Mouse (Mus musculus) erythroblast, adult 5-6 weeks (primary cell): ENCODE results near the gene Ugcg. TPM values are rescaled to one million over a fixed set of nuclear protein-coding genes. Genes with fewer than 3 reads are reported as not detected.
"Not testable (repeated sequence)": the region's sequence is repeated elsewhere in the genome, so short reads cannot be mapped to it uniquely, and the experiment has no call there.

ENCODE experiments used
- ATAC-seq: replicated peaks from 2 replicates; pipeline ENCODE4 v1.8.0; 2016; ENCODE audit warnings: moderate number of reproducible peaks, mild to moderate bottlenecking, moderate TSS enrichment, inconsistent platforms; ENCODE audit not compliant: poor library complexity, low FRiP score, severe bottlenecking
- total RNA-seq, 2 experiments: library from RNA; stranded (forward) in 1 of 2; stranded (reverse) in 1 of 2; fragments of 150-400 nt in 1 of 2; fragments of 200-764, 138-1000 nt in 1 of 2; gene quantifications; 2 replicates each; pipeline versions ENCODE4 v1.2.3 to v1.2.4; 2015 to 2017; ENCODE audit warnings: low replicate concordance in 2 of 2

Ugcg gene
- total RNA-seq, 2 experiments from 2014 or later: 33.2 to 37.6 TPM

DNA sequence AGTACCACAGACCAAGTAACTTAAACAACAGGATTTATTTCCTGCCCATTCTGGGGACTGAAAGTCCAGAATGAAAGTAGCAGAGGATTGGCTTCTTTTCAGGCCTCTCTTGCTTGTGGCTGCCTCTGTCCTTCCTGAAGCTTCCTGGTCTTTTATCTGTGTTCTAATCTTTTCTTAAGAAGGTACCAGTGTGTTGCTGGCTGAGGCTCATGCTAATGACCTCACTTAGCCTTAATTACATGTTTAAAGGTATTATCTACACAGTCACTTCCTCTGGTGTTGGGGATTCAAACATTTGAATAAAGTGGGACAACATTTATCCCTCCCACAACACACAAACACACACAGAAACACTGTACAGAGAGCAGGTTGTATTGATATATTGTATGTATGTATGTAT, 59.0 kb downstream of the Ugcg start:
- 0 out of 2 replicates have a peak, but pooled peaks have one; percentile 30 for ATAC-seq

DNA sequence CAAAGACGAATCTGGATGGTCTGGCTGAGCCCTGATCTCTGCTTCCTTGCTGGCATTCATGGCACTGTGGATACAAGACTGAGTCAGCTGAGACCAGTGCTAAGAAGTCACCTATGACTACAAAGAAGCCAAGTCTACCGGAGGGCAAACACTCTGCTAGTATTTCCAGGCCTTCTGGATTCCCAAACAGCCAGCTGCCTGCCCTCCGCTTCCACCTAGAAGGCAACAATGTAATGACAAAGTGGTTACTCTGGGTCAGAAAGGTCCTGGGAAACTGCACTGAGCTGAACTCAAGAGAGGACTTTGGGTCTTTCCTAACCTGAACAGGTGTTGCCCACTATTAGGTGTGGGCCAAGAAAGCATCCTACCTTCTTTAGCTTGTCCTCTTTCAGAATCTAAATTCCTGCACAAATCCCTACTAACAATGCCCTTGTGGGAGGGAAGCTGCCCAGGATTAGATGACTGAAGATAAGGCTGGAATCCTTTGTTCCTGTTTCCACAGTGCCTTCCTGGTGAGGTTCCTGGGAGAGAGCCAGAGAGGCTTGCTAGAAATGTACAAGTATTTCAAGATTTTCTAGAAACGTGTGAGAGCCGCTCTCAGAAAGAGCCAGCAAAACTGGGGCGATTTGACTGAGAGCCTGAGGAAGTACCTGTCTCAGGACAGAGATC, 63.5 kb downstream of the Ugcg start:
- no peak for ATAC-seq

DNA sequence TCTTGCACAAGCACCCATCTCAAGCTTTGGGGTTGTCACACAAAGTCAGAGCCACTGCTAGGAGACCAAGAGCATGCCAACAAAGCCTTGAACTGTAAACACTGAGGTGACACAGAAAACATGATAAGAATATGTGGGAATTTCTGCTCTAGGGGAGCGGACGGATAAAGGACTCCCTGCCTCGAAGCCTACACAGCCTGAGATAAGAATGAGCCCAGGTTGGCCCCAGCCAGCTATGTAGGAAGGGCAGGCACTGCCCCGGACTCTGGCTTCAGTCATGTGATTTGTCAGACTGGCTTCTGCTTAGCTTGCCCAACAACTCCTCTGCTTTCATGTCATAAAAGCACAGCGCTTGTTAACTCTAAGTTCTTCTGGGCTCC, 64.0 kb downstream of the Ugcg start:
- 0 out of 2 replicates have a peak, but pooled peaks have one; percentile 34 for ATAC-seq

DNA sequence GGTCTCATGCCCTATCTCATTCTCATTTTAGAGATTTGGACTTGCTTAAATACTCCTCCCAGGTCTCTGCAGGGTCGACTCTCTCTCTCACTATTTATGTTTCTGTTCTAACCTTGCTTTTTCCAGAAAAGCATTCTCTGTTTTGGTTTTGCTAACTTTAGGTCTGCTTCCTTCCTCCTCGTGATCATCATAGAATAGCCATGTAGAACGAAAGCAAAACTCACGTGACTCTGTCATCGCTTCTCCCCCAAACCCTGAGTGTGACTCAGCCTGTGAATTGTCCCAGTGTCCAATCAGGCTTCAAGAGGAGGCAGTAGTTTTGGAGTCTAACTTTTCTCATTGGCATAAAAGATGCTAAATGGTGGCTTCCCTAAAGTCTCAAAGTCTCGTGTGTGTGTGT, 65.3 kb downstream of the Ugcg start:
- no peak for ATAC-seq

DNA sequence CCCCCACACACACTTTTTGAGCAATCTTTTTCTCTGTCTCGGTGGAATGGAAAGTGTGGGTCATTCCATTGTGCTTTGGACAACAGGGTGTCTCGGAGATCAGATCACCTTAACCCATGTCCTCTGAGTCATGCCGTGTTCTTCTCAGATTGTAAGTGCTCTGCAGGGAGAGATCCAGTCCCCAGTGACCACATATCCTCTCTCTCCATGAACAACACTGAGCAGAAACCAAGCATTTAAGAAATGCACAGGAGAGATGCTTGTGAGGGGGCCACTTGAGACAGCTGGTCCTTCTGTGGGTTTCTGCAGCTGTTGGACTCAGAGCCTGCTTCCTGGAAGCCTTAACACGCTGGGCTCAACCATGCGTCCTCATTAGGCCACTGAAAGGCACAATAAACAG, 66.9 kb downstream of the Ugcg start:
- no peak for ATAC-seq

DNA sequence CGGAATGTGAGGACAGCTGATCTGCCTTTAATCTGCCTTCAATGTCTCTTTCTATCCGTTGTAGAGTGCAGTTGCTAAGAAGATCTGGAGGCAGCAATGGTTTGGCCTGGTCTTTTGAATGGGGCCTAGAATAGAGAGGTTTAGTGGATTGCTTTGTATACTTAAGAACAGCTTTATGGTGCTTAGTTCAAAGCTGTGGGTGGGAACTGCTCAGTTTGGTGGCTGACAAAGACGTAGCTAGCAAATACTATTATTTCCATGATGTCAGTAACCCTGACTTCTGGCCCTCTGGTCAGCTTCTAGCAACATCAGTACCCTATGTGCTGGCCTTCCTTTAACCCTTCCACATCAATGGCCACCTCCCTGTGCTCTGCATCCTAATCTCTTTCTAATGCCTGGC, 68.8 kb downstream of the Ugcg start:
- ATAC-seq: no peak

DNA sequence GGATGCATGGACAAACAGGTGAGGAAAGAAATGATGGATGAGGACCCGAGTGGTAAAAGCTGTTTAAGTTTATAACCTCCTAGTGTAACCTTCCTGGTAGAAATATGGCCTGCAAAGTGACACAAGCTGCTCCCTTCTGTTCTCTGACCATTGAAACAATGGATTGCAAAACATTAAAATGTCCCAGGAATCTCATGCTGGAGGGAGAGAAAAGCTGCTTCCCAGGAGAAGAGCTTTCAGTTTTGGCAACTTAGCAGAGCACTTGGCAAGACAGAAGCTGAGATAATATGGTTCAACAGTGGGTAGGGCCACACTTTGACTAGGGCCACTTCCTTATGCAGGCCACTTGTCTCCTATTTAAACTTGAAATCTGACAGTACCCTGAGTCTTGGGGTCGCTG, 69.7 kb downstream of the Ugcg start:
- ATAC-seq: no peak

DNA sequence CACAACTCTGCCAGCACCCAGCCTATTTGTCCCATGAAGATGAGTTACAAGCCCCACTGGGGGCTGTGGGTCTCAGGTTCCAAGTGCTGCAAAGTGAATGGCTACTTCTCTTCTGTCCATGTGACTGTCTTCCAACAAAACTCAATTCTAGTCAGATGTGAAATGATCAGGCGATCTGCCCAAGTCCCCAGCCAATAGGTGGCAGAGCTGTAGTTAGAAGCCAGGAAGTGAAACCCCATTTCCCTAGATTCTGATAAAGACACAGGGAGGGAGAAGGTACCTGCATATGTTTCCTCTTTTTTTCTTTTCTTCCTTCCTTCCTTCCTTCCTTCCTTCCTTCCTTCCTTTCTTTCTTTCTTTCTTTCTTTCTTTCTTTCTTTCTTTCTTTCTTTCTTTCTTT, 70.7 kb downstream of the Ugcg start:
- ATAC-seq: 0 out of 2 replicates have a peak, but pooled peaks have one; percentile 50

DNA sequence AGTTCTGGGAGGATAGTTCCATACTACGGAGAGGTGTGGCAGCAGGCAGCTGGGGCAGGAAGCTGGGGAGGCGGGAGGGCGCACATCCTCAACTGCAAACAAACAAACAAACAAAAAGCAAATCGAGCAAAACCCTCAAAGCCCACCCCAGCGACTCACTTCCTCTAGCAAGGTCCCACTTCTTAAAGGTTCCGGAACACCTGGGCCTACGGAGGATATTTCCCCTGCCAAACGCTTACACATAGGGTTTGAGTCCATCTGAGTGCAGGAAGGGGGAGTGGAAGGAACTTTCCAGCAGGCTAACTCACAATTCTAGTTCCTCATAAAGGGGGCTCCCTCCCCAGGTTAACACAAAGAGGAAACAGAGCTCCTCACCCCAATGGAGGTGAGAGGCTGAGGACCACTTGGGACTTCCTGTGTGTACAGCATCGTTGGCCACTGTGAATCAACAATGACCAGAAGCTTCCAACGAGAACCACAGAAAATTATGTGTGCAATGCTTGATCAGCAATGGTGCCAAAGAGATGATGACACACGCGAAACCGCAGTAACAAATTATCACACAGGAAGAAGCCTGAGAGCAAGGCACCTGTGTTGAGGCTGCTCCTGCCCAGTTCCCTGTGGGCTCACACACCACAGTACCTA, 71.9 kb downstream of the Ugcg start:
- 0 out of 2 replicates have a peak, but pooled peaks have one; percentile 50 for ATAC-seq

DNA sequence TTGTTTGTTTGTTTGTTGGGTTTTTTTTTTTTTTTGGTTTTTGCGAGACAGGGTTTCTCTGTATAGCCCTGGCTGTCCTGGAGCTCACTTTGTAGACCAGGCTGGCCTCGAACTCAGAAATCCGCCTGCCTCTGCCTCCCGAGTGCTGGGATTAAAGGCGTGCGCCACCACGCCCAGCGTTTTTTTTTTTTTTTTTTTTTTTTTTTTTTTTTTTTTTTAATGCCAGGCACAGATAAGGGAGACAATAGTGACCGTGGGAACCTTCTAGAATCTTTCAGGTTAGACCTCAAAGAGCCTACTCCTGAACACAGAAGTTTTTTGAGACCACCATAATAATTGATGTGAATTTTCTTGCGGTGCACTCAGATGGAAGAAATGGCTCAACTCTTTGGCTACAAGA, 72.5 kb downstream of the Ugcg start:
- not testable (repeated sequence) for ATAC-seq

DNA sequence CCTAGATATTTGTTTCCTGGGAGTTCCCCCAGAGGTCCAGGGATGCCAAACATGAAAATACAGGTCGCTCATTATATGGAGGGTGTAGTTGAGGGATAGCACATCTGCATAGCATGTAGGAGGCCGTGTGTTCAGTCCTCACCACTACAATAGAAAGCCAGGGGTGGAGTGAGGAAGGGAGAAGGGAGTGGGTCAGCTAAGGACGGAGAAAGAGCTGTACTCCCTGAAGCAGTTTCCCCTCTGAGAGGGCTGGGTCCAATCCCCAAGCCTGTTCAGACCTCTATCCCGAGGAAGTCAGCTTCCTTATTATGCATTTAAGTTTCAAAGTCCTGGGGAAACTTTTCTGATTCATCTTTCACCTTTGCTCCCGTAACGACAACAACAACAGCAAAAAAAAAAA, 73.1 kb downstream of the Ugcg start:
- ATAC-seq: no peak

DNA sequence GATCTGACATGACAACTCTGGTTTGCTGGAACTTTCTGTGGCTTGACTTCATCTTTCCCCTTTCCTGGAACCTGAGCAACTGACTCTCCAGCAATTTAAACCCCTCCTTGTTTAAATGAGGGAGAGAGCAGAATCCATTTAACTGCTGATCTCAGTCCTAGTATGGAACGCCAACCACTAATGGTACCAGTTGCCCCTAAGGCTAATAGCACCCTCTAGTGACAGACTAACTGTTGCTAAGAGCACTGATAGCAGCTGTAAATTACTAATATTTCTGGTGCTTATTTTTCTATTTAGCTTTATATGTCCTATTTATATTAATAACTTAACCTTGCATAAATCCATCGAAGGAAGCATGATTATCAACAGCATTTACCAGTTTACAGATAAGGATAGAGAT, 74.4 kb downstream of the Ugcg start:
- 0 out of 2 replicates have a peak, but pooled peaks have one; percentile 49 for ATAC-seq

DNA sequence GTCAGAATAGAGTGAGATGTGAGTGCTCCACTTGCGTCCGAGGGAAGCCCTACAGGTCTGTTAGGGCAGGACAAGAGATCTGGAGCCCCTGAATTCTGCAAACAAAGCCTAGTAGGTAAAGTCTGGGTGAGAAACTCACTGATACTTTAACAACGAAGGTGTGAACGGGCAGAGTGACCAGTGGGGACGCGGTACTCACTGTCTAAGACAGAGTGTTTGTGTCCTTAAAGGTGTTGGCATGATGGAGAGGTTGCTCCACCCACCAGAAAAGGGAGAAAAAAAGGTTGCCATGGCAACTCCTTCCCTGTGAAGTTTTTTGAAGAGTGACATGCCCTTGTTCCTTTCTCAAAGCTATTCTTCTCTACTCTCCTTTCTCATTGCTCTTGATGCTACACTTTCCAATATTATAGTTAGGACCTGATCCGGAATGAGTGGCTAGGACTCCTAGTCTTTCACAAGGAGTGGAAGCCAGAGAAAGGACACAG, 75.6 kb downstream of the Ugcg start:
- ATAC-seq: no peak

DNA sequence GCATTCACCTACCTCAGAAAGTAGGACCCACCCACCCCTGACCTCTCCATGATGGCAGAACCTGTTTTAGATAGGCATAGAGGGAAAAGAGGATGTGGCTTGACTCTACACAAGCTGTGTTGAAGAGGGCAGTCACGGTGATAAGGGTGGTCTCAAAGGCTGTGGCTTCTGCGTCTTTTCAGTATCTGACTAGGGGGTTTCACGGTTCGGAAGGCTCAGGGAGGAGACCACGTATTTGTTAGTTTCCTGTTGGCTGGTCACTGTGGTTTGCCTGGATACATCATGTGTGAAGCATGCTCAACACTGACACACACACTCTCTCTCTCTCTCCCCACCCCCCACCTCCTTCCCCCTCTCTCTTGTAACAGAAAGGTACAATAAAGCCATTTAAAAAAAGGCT, 76.1 kb downstream of the Ugcg start:
- no peak for ATAC-seq

DNA sequence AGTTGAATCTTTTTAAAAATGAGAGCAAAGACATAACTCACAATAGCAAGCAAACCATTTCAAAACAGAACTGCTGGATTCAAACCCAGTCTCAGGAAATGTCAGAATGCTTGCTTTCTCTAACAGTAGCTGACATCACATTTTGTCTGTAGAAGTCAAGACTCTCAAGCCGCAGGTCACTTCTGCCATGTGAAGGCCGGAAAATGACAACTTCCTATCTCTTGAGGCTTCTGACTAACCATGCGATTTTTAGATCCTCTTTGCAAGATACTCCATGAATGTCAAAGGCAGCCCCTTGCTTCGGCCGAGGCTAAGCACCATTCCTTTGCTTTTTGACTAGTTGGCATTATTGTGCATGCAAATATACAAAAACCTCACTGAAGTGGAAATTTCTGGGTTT, 76.6 kb downstream of the Ugcg start:
- ATAC-seq: no peak

Other genes with a start within 250 kb of the Ugcg start
- not detected in 2 replicates for gene Zkscan16, start 245.6 kb upstream of the Ugcg start, total RNA-seq (2015; ENCODE audit: low replicate concordance)
- not detected in 2 replicates for gene Zkscan16, start 245.6 kb upstream of the Ugcg start, total RNA-seq (2017; ENCODE audit: low replicate concordance)
- 14.6 and 25.0 TPM in 2 replicates for gene Ptgr1, start 202.1 kb upstream of the Ugcg start, total RNA-seq (2015; ENCODE audit: low replicate concordance)
- 6.0 and 8.3 TPM in 2 replicates for gene Ptgr1, start 202.1 kb upstream of the Ugcg start, total RNA-seq (2017; ENCODE audit: low replicate concordance)
- gene Dnajc25, start 194.2 kb upstream of the Ugcg start, total RNA-seq (2015; ENCODE audit: low replicate concordance): 2.9 and 3.1 TPM in 2 replicates
- gene Dnajc25, start 194.2 kb upstream of the Ugcg start, total RNA-seq (2017; ENCODE audit: low replicate concordance): 3.3 and 4.2 TPM in 2 replicates
- not detected in 2 replicates for gene Gm20503, start 186.0 kb upstream of the Ugcg start, total RNA-seq (2015; ENCODE audit: low replicate concordance)
- not detected in 2 replicates for gene Gm20503, start 186.0 kb upstream of the Ugcg start, total RNA-seq (2017; ENCODE audit: low replicate concordance)
- 27.2 and 34.6 TPM in 2 replicates for gene Gng10, start 154.2 kb upstream of the Ugcg start, total RNA-seq (2015; ENCODE audit: low replicate concordance)
- gene Gng10, start 154.2 kb upstream of the Ugcg start, total RNA-seq (2017; ENCODE audit: low replicate concordance): 11.2 and 17.6 TPM in 2 replicates
- not detected in 2 replicates for gene AI481877, start 50.3 kb upstream of the Ugcg start, total RNA-seq (2015; ENCODE audit: low replicate concordance)
- not detected in 2 replicates for gene AI481877, start 50.3 kb upstream of the Ugcg start, total RNA-seq (2017; ENCODE audit: low replicate concordance)
- 14.6 and 19.4 TPM in 2 replicates for gene Susd1, start 249.4 kb downstream of the Ugcg start, total RNA-seq (2015; ENCODE audit: low replicate concordance)
- gene Susd1, start 249.4 kb downstream of the Ugcg start, total RNA-seq (2017; ENCODE audit: low replicate concordance): 22.6 and 23.5 TPM in 2 replicates